ENCODE assay signal across 39 mouse cellular contexts in the genomic region with DNA sequence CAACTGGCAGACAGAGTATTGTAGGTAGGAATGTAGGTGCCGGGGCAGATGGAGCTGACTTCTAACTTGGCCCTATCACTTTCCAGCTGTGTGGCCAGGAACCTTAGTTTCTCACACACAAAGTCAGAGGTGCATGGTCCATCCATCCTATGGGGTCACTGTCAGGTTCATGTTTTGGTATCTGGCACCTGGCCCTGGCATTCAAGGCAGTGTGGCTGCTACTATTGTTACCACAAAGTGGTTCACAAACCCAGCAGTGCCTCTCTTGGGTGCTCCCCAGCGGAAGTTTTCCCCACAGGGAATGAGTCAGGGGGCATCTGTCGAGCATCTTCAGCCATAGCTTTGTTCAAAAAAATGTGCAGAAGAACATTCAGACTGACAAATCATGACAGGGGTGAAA. TPM values are rescaled to one million over a fixed set of nuclear protein-coding genes. Genes with fewer than 3 reads are reported as not detected.
"Had no signal": no experiment of that assay in that cellular context is flagged by ENCODE, and none has a peak within 500 bp of the region (broad histone marks: within the 10 kb centered on the region; RNA-seq: fewer than 3 reads in every experiment).

No protein-coding gene starts in this region.

- H3K4me3 ChIP-seq: heart, embryonic 10.5 days; heart, embryonic 12.5 days; heart, embryonic 13.5 days; heart, embryonic 15.5 days; hindbrain, embryonic 10.5 days; hindbrain, embryonic 12.5 days; hindbrain, embryonic 13.5 days; hindbrain, embryonic 15.5 days; intestine, embryonic 15.5 days; kidney, embryonic 15.5 days; layer of hippocampus, adult 2 months had no signal

- H3K27ac ChIP-seq: heart, embryonic 10.5 days; heart, embryonic 13.5 days; heart, embryonic 15.5 days; hindbrain, embryonic 10.5 days; hindbrain, embryonic 12.5 days; hindbrain, embryonic 13.5 days; hindbrain, embryonic 14.5 days; hindbrain, embryonic 15.5 days; hindbrain, postnatal 0 days; intestine, embryonic 15.5 days; kidney, embryonic 15.5 days; kidney, postnatal 0 days; layer of hippocampus, adult 2 months had no signal

- DNase-seq: heart, postnatal 10 days; heart, postnatal 14 days; heart, postnatal 36 days; heart, postnatal 4 days; kidney, adult 11 months; kidney, adult 18-20 months; kidney, adult 8-10 months; kidney, adult 9 months; kidney, postnatal 10 days; kidney, postnatal 14 days; kidney, postnatal 25 days; kidney, postnatal 36 days; kidney, postnatal 4 days; layer of hippocampus, adult 9-11 months; layer of hippocampus, postnatal 36 days had no signal

- H3K4me2 ChIP-seq: heart, embryonic 11.5 days; heart, embryonic 12.5 days; heart, embryonic 13.5 days; heart, embryonic 15.5 days; hindbrain, embryonic 12.5 days; hindbrain, embryonic 13.5 days; hindbrain, embryonic 14.5 days; hindbrain, embryonic 15.5 days; intestine, embryonic 15.5 days; kidney, embryonic 15.5 days had no signal

- H3K36me3 ChIP-seq: heart, embryonic 10.5 days; heart, embryonic 12.5 days; heart, embryonic 13.5 days; heart, embryonic 15.5 days; hindbrain, embryonic 10.5 days; hindbrain, embryonic 12.5 days; hindbrain, embryonic 13.5 days; hindbrain, embryonic 15.5 days; intestine, embryonic 15.5 days; kidney, embryonic 15.5 days had no signal

- H3K27me3 ChIP-seq: intestine, embryonic 15.5 days had no signal

- H3K4me1 ChIP-seq: heart, embryonic 12.5 days; heart, embryonic 13.5 days; heart, embryonic 15.5 days; intestine, embryonic 15.5 days had no signal

RNA-seq across cellular contexts. Expression of a gene that starts 29.8 kb away (rescaled TPM):
- polyA plus RNA-seq: heart, embryonic 10.5 days; heart, embryonic 11.5 days; heart, embryonic 12.5 days; heart, embryonic 13.5 days; heart, embryonic 14.5 days; heart, embryonic 15.5 days; heart, embryonic 16.5 days; heart, postnatal 0 days; inflammation-experienced regulatory T-cells, adult 6 months; intestine, embryonic 14.5 days; intestine, embryonic 16.5 days; intestine, postnatal 0 days; kidney, embryonic 14.5 days; kidney, embryonic 15.5 days; kidney, embryonic 16.5 days; kidney, postnatal 0 days had no signal
